Mouse (Mus musculus) fat pad, adult 2 months (tissue): ENCODE measurements around the gene Adra2b.

Experiments used
- DNase-seq: peaks from one replicate; pipeline ENCODE4 v3.0.0-alpha.2; 2011; ENCODE audit warnings: low read depth, low spot score; ENCODE audit errors: extremely low read depth

Gene Adra2b

GRCm38 (mm10) chr2:127362459-127363281, at the start of gene Adra2b:
TSS of gene Adra2b (plus strand) at chr2:127363208.
- DNase-seq = no peak

GRCm38 (mm10) chr2:127313878-127314277, 49.1 kb upstream of the Adra2b start:
- DNase-seq = no peak

- no peak for DNase-seq
Observed at GRCm38 (mm10) chr2:127314467-127315154, 48.4 kb upstream of the Adra2b start.

GRCm38 (mm10) chr2:127315155-127315470, 47.9 kb upstream of the Adra2b start:
- no peak for DNase-seq

GRCm38 (mm10) chr2:127316431-127316830, 46.6 kb upstream of the Adra2b start:
- DNase-seq = no peak

- no peak for DNase-seq
Observed at GRCm38 (mm10) chr2:127318136-127318535, 44.9 kb upstream of the Adra2b start.

GRCm38 (mm10) chr2:127319071-127319470, 43.9 kb upstream of the Adra2b start:
- DNase-seq = no peak

GRCm38 (mm10) chr2:127322671-127323285, 40.2 kb upstream of the Adra2b start:
- DNase-seq = no peak

GRCm38 (mm10) chr2:127323667-127324066, 39.3 kb upstream of the Adra2b start:
- no peak for DNase-seq

- no peak for DNase-seq
Observed at GRCm38 (mm10) chr2:127324456-127324855, 38.6 kb upstream of the Adra2b start.

GRCm38 (mm10) chr2:127328090-127328851, 34.7 kb upstream of the Adra2b start:
- no peak for DNase-seq

GRCm38 (mm10) chr2:127332807-127333570, 30.0 kb upstream of the Adra2b start:
- no peak for DNase-seq

- DNase-seq = no peak
Observed at GRCm38 (mm10) chr2:127333945-127334603, 28.9 kb upstream of the Adra2b start.

GRCm38 (mm10) chr2:127335078-127335541, 27.9 kb upstream of the Adra2b start:
- no peak for DNase-seq

- DNase-seq = no peak
Observed at GRCm38 (mm10) chr2:127335767-127336496, 27.1 kb upstream of the Adra2b start, which contains the start of gene Dusp2. TSS of gene Dusp2 (plus strand) at chr2:127336159.

- no peak for DNase-seq
Observed at GRCm38 (mm10) chr2:127336497-127336832, 26.5 kb upstream of the Adra2b start.

- DNase-seq = no peak
Observed at GRCm38 (mm10) chr2:127336885-127337284, 26.1 kb upstream of the Adra2b start.

GRCm38 (mm10) chr2:127337531-127337930, 25.5 kb upstream of the Adra2b start:
- DNase-seq = no peak

GRCm38 (mm10) chr2:127338012-127338411, 25.0 kb upstream of the Adra2b start:
- no peak for DNase-seq
